Mouse (Mus musculus) liver, postnatal 0 days (tissue): ENCODE results near the gene Uap1. TPM values are rescaled to one million over a fixed set of nuclear protein-coding genes. Genes with fewer than 3 reads are reported as not detected.

Experiments used
- ATAC-seq: fragments of 200-750 bp; cut with Nextera tagmentation; 2 replicates; pipeline ENCODE4 v1.8.0; 2017; ENCODE audit warnings: mild to moderate bottlenecking, moderate library complexity
- DNase-seq: peaks from one replicate; pipeline ENCODE4 v3.0.0-alpha.2; 2016
- H3K27ac ChIP-seq: fragments of 300-500 bp; sonication (generic); 2 replicates; pipeline ENCODE4 v1.5.1; 2014; ENCODE audit warnings: antibody characterized with exemption, moderate library complexity, mild to moderate bottlenecking, low read depth
- H3K27me3 ChIP-seq: fragments of 300-500 bp; sonication (generic); 2 replicates; pipeline ENCODE4 v1.6.1; 2014; ENCODE audit warnings: low read length, control low read depth, mixed read lengths; ENCODE audit not compliant: insufficient read depth
- H3K36me3 ChIP-seq: fragments of 300-500 bp; sonication (generic); replicated peaks from 2 replicates; pipeline ENCODE4 v1.6.1; 2014; ENCODE audit warnings: mild to moderate bottlenecking, control low read depth, low read length, moderate library complexity, mixed read lengths; ENCODE audit not compliant: insufficient read depth
- H3K4me1 ChIP-seq: fragments of 300-500 bp; sonication (generic); 2 replicates; pipeline ENCODE4 v1.6.1; 2014; ENCODE audit warnings: antibody characterized with exemption, mild to moderate bottlenecking, control low read depth; ENCODE audit not compliant: insufficient read depth
- H3K4me2 ChIP-seq: fragments of 300-500 bp; sonication (generic); 2 replicates; pipeline ENCODE4 v1.6.1; 2014; ENCODE audit warnings: low read depth, mild to moderate bottlenecking, low read length, moderate library complexity, mixed read lengths
- H3K4me3 ChIP-seq: fragments of 300-500 bp; sonication (generic); 2 replicates; pipeline ENCODE4 v1.5.1; 2014; ENCODE audit warnings: low read depth, low read length
- H3K9ac ChIP-seq: fragments of 300-500 bp; sonication (generic); replicated peaks from 2 replicates; pipeline ENCODE4 v1.6.1; 2014; ENCODE audit warnings: mild to moderate bottlenecking, moderate library complexity
- H3K9me3 ChIP-seq: fragments of 300-500 bp; sonication (generic); 2 replicates; pipeline ENCODE4 v1.6.1; 2016; ENCODE audit warnings: mild to moderate bottlenecking, control low read depth, low read length, mixed read lengths
- CTCF ChIP-seq: sonication (generic); IDR thresholded peaks from 2 replicates; pipeline ENCODE4 v1.5.1; 2016; ENCODE audit warnings: antibody characterized with exemption, low read depth
- EP300 ChIP-seq: IDR thresholded peaks from 2 replicates; pipeline ENCODE4 v1.6.1; 2016; ENCODE audit warnings: antibody characterized with exemption, low read depth, mild to moderate bottlenecking
- WGBS: fragments of 180-500 bp; shearing (Covaris S2); extraction: QIAGEN DNeasy Blood & Tissue Kit; methylation state at CpG from one replicate; pipeline ENCODE4 v1.1.7; 2014; ENCODE audit not compliant: insufficient replicate concordance; 5-methylcytosine and 5-hydroxymethylcytosine counted together
- polyA plus RNA-seq: library from polyadenylated mRNA; unstranded; fragments of >200 nt; fragmentation: Nextera tagmentation; extraction: Ambion mirVana; gene quantifications from 2 replicates; pipeline ENCODE4 v1.2.1, GENCODE M21; 2015

The Uap1 gene
- polyA plus RNA-seq, 1 experiment from 2014 or later = 19.6 TPM

- H3K9ac ChIP-seq = no peak overlapping the region
- H3K27ac ChIP-seq = peak overlapping the region; percentile 34
- H3K4me2 ChIP-seq = peak overlapping the region; percentile 85
- ATAC-seq = no peak
- TF ChIP-seq EP300 (no peak), CTCF (no peak)
- H3K4me1 ChIP-seq = peaks cover 19% of the 10 kb centered on the region
- H3K9me3 ChIP-seq = no peaks in the 10 kb centered on the region
- no peak for DNase-seq
- H3K36me3 ChIP-seq = no peaks in the 10 kb centered on the region
- WGBS = 45% methylated on average over 6 of the region's 6 CpGs
- H3K4me3 ChIP-seq = no peak overlapping the region
- no peaks in the 10 kb centered on the region for H3K27me3 ChIP-seq
These were observed 1.1 kb upstream of the Uap1 start for GRCm38 (mm10) chr1:170175848-170176247.

DNA sequence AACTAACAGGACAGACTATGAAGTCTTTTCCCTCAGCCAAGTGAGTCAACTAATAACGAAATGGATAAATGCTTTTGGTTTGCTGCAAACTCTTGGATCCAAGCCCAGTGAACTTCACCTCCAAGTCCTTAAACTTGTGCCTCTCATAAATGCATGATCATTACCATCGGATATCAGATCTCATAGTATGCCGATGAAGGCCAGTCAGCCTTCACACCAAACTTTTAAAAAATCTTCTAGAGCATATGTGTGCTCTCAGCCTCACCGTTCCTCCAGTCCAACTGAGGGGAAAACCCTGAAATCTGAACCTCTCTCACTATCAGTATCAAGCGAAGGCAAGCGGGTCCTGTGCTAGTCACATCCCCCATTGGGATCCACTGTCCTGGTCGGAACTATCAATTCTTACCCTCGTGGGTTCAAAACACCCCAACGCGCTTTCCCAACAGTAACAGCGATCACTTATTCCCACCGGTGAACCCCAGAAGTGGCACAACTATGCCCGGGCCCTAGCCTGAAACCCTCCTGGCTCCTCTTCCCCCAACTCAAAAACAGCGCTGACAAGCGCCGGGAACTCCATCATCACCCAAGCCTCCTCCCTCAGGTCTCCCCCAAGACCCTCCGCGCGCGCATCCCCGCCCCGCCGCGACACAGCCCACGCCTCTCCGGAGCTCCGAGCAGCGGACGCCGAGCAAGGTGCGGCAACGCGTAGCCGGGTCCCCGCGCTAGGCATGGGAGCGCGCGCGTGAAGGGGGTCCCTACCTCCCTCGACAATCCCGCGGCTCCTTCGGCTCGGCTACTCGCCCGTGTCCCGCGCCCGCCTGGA is 555 bp downstream of the Uap1 start:
- H3K4me1 ChIP-seq = peaks cover 19% of the 10 kb centered on the region
- peak overlapping the region; percentile 84 for H3K4me2 ChIP-seq
- no peak for DNase-seq
- no peaks in the 10 kb centered on the region for H3K9me3 ChIP-seq
- peak overlapping the region; percentile 74 for H3K4me3 ChIP-seq
- H3K36me3 ChIP-seq = no peaks in the 10 kb centered on the region
- H3K9ac ChIP-seq = peak overlapping the region; percentile 80
- TF ChIP-seq CTCF (no peak), EP300 (no peak)
- no peaks in the 10 kb centered on the region for H3K27me3 ChIP-seq
- WGBS = under 1% methylated on average over 47 of the region's 50 CpGs
- ATAC-seq = peak; percentile 52
- H3K27ac ChIP-seq = peak overlapping the region; percentile 87

GRCm38 (mm10) chr1:170167781-170168180 is 7.0 kb downstream of the Uap1 start:
- ATAC-seq (no peak), DNase-seq (no peak)
- Histone ChIP-seq H3K36me3 (peaks cover 15% of the 10 kb centered on the region), H3K4me3 (no peak overlapping the region), H3K4me1 (peaks cover 14% of the 10 kb centered on the region), H3K9ac (no peak overlapping the region), H3K27ac (no peak overlapping the region), H3K9me3 (no peaks in the 10 kb centered on the region), H3K4me2 (no peak overlapping the region), H3K27me3 (no peaks in the 10 kb centered on the region)
- no peak for TF ChIP-seq EP300
- no peak for TF ChIP-seq CTCF
- 62% methylated on average over 6 of the region's 6 CpGs for WGBS

DNA sequence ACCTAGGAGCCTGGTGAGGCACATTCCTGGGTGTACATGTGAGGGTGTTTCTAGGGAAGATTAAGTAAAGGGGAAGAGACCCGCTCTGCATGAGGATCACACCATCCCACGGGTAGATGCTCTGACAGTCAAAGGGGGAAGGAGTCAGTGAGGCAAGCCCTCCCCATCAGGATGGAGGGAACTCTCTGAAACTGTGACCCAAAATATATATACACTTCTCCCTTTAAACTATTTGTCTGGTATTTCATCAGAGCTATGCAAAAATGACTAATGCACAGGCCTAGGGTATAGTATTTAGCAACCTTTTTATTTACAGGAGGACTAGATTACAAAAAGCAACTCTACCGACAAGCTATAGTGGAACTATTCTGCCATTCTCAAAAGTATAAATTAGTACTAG is 9.8 kb downstream of the Uap1 start:
- WGBS = 72% methylated on average over 3 of the region's 3 CpGs
- ATAC-seq = no peak

DNA sequence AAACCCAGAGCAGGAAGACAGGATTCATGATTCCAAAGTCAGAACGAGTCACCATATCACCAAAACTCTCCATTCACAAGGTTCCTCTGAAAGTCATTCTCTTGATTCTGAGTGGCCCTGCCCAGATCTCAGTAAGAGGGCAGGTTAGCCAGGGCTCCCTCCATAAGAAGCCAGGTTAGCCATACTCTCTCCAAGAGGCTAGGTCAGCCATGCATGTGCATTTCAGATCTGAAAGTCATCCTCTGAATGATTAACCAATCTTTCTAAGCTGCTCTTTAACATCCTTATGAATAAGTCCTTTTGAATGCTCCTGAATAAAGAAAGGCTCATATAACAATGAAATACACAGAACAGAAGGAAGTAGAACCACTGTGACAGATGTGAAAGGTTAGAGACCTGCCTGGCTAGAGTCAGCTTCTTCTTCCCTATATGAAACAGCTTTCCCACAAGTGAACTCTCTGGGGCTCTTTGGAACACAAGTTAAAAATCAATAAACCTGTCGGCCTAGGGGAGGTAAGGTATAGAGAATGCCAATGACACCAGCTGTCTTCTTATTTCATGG is 10.6 kb downstream of the Uap1 start:
- 58% methylated on average over 2 of the region's 2 CpGs for WGBS
- no peaks in the 10 kb centered on the region for H3K27me3 ChIP-seq
- no peaks in the 10 kb centered on the region for H3K9me3 ChIP-seq
- H3K4me1 ChIP-seq = peaks cover 10% of the 10 kb centered on the region
- ATAC-seq (0 out of 2 replicates have a peak, but pooled peaks have one; percentile 8), DNase-seq (no peak)
- peaks cover 22% of the 10 kb centered on the region for H3K36me3 ChIP-seq
- H3K9ac ChIP-seq = no peak overlapping the region
- no peak for TF ChIP-seq EP300
- H3K27ac ChIP-seq = peak overlapping the region; percentile 26; the same call in 1 of the 2 replicates
- no peak overlapping the region for H3K4me3 ChIP-seq
- H3K4me2 ChIP-seq = no peak overlapping the region

More for the DNA sequence above, 9.8 kb downstream of the Uap1 start:
- no peak for DNase-seq
- no peaks in the 10 kb centered on the region for H3K9me3 ChIP-seq
- H3K9ac ChIP-seq = no peak overlapping the region
- TF ChIP-seq EP300 (no peak), CTCF (no peak)
- no peak overlapping the region for H3K4me3 ChIP-seq
- H3K4me2 ChIP-seq = no peak overlapping the region
- H3K4me1 ChIP-seq = peaks cover 10% of the 10 kb centered on the region
- H3K27me3 ChIP-seq = no peaks in the 10 kb centered on the region
- H3K36me3 ChIP-seq = peaks cover 20% of the 10 kb centered on the region
- H3K27ac ChIP-seq = no peak overlapping the region

DNA sequence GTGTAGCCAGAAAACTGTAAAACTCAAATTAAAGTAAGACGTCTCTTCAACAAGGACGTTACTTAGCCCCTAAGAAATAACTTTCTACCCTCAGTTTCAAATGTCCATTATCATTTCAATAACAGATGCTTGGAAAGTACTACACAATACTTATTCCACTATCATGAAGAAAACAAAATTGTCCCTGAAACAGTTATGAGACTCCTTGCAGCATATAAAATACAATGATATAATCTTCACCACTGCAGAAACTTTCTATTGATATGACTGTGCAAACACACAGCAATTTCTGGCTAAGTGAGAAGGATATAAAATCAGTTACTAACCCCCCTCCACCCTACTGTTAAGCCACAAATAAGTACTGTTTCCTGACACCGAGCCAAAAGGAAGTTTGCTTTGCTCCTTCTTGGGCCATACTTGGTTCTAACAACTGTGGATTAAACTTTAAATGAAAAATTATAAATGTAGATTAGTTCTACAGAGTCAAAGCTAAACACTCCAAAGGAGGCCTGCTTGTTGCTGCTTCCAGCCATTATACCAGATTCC is 11.3 kb downstream of the Uap1 start:
- DNase-seq (no peak), ATAC-seq (no peak)
- Histone ChIP-seq H3K9ac (no peak overlapping the region), H3K4me3 (no peak overlapping the region), H3K4me2 (no peak overlapping the region), H3K27me3 (no peaks in the 10 kb centered on the region), H3K4me1 (peaks cover 10% of the 10 kb centered on the region), H3K36me3 (peaks cover 28% of the 10 kb centered on the region), H3K27ac (peak overlapping the region; percentile 26; the same call in 1 of the 2 replicates), H3K9me3 (no peaks in the 10 kb centered on the region)
- peak; percentile 52 for TF ChIP-seq EP300
- no peak for TF ChIP-seq CTCF
- WGBS = 55% methylated on average over 3 of the region's 3 CpGs
